Mouse (Mus musculus) left cerebral cortex, adult 18-20 months (tissue): Measurements from ENCODE around the gene Hes7. TPM values are rescaled to one million over a fixed set of nuclear protein-coding genes. Genes with fewer than 3 reads are reported as not detected.

Experiments
- DNase-seq, 2 experiments: peaks; one replicate each; pipeline ENCODE4 v3.0.0; 2021 to 2022; ENCODE audit warnings: low spot score in 2 of 2, mixed read lengths in 1 of 2
- total RNA-seq, 2 experiments: library from RNA; stranded (reverse); gene quantifications; 2 replicates each; pipeline ENCODE4 v1.2.3; 2021

Gene Hes7
- total RNA-seq, 2 experiments from 2014 or later, result 0.42 to 0.79 TPM

DNA sequence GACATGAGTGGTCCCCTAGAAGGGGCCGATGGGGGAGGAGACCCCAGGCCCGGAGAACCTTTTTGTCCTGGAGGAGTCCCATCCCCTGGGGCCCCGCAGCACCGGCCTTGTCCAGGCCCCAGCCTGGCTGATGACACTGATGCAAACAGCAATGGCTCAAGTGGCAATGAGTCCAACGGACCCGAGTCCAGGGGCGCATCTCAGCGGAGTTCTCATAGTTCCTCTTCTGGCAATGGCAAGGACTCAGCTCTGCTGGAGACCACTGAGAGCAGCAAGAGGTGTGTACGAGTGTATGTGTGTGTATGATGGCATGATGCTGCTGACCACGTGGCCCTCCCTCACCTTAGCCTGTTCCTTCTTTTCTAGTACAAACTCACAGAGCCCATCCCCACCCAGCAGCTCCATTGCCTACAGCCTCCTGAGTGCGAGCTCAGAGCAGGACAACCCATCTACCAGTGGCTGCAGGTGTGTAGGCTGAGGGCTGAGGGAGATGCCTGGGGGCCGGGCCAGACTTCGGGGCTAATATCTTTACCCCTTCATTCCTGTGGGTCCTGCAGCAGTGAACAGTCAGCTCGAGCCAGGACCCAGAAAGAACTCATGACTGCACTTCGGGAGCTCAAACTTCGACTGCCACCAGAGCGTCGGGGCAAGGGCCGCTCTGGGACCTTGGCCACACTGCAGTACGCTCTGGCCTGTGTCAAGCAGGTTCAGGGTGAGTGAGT is 19.4 kb upstream of the Hes7 start:
- DNase-seq, result no peak

DNA sequence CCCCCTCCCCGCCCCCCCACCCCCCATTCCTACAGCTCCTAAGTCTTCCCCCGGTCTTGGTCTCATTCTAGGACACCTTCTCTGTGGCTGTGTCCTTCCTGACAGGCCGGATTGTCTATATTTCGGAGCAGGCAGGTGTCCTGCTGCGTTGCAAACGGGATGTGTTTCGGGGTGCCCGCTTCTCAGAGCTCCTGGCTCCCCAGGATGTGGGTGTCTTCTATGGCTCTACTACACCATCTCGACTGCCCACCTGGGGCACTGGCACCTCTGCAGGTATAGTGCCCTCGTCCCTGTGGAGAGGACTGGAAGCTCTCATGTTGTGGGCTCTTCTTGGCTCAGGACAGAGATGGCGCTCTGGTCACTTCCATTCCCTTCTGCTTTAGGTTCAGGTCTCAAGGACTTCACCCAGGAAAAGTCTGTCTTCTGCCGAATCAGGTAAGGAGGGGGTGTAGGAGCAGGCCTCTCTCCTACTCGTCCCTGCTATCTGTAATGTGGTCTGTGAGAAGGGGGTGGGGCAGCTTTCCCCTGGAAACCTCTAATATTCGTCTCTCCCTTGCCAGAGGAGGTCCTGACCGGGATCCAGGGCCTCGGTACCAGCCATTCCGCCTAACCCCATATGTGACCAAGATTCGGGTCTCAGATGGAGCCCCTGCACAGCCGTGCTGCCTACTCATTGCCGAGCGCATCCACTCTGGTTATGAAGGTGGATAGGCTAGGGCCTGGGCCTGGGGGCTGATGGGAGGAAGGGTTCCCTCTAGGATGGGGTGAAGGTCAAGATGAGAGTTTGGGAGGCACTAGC is 18.4 kb upstream of the Hes7 start:
- DNase-seq, result no peak

DNA sequence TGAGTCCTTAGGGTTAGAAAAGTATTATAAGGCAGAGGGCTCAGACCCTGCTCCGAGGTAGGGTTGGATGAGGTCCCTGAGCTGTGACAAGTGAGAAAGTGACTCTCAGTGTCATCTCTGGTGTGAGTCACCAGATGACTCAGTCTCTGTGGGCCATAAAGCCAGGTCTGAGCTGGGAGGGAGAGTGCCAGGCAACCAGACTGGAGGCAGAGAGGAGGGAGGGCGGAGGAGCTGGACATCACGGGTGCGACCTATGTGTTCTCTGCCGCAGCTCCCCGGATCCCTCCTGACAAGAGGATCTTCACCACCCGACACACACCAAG is 17.8 kb upstream of the Hes7 start:
- no peak for DNase-seq

DNA sequence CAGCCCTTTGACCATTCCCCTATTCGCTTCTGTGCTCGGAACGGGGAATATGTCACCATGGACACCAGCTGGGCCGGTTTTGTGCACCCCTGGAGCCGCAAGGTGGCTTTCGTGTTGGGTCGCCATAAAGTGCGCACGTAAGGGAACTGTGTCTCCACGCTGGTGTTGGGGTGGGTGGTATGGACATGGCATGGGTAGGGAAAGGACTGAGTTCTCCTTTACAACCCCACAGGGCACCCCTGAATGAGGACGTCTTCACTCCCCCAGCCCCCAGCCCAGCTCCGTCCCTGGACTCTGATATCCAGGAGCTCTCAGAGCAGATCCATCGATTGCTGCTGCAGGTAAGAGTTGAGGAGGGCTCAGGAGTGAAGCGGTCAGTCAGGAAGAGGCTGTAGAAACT is 17.1 kb upstream of the Hes7 start:
- DNase-seq, result peak in 1 of 2 experiments; percentile 1

DNA sequence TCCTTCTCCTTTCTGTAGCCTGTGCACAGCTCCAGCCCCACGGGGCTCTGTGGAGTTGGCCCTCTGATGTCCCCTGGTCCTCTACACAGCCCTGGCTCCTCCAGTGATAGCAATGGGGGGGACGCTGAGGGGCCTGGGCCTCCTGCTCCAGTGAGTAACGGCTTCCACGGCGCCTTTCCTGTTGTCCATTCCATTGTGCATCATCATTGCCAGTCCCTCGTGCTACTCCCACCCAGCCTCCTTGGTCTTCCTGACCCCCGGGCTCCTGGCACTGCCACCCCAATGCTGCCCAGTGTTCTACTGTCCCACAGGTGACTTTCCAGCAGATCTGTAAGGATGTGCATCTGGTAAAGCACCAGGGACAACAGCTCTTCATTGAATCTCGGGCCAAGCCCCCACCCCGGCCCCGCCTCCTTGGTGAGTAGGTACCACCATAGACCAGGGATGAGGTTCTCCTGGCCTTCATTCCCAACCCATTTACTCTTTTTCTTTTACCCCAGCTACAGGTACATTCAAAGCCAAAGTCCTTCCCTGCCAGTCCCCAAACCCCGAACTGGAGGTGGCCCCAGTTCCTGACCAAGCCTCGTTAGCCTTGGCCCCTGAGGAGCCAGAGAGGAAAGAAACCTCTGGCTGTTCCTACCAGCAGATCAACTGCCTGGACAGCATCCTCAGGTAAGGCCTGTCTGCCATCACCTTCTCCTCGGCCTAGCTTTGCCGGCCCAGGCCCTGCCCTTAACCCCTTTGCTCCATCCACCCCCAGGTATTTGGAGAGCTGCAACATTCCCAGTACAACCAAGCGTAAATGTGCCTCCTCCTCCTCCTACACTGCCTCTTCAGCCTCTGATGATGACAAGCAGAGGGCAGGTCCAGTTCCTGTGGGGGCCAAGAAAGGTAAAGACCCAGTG is 16.4 kb upstream of the Hes7 start:
- peak in 1 of 2 experiments; percentile 2 for DNase-seq

DNA sequence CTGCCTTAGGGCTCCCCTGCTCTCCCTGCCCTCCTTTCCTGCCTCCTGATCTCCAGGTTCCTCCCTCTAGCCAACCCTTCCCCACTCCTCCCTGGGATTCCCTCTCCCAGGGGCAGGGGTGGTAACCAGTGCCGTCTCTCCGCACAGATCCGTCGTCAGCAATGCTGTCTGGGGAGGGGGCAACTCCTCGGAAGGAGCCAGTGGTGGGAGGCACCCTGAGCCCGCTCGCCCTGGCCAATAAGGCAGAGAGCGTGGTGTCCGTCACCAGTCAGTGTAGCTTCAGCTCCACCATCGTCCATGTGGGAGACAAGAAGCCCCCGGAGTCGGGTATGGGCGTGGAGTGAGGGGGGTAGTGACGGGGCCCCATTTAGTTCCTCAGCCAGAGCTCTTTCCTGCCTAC is 15.7 kb upstream of the Hes7 start:
- DNase-seq, result peak in 1 of 2 experiments; percentile 1

DNA sequence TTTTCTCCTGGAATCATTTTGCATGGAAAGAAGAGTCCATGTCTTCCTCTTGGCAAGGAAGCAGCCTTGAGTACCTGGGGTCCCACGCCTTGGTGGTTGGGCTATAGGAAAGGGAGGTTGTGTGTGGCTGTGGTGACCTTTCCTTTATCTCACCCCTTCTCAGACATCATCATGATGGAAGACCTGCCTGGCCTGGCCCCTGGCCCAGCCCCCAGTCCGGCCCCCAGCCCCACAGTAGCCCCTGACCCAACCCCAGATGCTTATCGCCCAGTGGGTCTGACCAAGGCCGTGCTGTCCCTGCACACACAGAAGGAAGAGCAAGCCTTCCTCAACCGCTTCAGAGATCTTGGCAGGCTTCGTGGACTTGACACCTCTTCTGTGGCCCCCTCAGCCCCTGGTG is 15.0 kb upstream of the Hes7 start:
- DNase-seq, result no peak

DNA sequence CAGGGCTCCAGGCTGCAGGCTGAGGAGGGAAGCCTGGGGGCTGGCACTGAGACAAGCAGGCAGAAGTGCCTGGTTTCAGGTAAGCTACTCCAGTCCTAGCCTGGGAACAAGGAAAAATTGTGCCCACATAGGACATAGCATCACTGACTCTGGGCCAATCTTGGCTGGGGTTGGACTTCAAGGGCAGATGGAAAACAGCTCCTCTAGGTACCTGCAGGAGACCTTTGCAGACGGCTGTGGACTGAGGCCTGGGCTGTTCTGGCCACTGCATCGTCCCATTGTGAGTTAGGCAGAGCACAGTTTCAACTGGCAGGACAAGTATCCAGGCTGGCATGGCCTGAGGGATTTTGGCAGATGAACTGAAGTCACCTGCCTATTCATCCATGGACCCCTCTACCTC is 14.4 kb upstream of the Hes7 start:
- DNase-seq, result no peak

DNA sequence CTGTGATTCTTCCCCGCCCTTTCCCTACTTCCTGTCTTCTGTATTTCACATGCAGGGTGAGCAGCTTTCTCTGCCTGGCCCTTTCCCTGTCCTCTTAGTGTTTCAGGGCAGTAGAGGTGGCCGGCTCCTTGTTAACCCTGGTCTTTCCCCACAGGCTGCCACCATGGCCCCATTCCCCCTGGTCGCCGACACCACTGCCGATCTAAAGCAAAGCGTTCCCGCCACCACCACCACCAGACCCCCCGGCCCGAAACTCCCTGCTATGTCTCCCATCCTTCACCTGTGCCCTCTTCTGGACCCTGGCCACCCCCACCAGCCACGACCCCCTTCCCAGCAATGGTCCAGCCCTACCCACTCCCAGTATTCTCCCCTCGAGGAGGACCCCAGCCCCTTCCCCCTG is 13.9 kb upstream of the Hes7 start:
- no peak for DNase-seq

DNA sequence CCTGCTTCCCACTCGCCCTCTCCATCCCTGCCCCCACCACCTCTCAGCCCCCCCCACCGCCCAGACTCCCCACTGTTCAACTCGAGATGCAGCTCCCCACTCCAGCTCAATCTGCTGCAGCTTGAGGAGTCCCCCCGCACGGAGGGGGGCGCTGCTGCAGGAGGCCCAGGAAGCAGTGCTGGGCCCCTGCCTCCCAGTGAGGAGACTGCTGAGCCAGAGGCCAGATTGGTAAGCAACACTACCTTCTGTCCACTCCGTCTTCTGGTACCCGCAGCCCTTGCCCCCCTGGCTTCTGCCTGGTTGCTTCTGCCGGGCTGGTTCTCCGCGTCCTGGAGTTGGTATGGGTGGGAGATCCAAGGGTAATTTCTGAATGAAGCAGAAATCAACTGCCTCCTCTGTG is 13.4 kb upstream of the Hes7 start:
- no peak for DNase-seq

DNA sequence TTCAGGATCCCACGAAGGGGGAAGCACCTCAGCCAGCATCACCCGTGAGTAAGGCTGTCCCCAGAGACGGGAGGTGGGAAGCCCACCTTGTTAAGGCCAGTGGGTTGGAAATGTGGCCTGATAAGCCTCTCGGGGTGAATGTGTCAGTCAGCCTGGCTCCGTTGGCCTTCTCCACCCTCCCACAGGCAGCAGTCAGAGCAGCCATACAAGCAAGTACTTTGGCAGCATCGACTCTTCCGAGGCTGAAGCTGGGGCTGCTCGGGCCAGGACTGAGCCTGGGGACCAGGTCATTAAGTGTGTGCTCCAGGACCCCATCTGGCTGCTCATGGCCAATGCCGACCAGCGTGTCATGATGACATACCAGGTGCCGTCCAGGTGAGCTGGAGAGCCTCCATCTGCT is 12.5 kb upstream of the Hes7 start:
- no peak for DNase-seq

DNA sequence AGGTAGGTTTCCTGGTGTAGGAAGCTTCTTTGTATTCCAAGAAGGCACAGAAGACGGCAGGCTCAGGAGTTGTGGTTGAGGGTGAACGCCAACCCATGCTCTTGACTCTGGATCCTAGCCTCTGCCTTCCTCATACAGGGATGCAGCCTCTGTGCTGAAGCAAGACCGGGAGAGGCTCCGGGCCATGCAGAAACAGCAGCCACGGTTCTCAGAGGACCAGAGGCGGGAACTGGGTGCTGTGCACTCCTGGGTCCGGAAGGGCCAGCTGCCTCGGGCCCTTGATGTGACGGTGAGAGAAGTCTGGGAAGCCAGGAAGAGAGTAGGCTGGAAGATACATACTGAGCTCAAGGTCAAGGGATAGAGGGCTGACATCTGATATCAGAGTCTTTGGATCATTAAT is 12.0 kb upstream of the Hes7 start:
- no peak for DNase-seq

DNA sequence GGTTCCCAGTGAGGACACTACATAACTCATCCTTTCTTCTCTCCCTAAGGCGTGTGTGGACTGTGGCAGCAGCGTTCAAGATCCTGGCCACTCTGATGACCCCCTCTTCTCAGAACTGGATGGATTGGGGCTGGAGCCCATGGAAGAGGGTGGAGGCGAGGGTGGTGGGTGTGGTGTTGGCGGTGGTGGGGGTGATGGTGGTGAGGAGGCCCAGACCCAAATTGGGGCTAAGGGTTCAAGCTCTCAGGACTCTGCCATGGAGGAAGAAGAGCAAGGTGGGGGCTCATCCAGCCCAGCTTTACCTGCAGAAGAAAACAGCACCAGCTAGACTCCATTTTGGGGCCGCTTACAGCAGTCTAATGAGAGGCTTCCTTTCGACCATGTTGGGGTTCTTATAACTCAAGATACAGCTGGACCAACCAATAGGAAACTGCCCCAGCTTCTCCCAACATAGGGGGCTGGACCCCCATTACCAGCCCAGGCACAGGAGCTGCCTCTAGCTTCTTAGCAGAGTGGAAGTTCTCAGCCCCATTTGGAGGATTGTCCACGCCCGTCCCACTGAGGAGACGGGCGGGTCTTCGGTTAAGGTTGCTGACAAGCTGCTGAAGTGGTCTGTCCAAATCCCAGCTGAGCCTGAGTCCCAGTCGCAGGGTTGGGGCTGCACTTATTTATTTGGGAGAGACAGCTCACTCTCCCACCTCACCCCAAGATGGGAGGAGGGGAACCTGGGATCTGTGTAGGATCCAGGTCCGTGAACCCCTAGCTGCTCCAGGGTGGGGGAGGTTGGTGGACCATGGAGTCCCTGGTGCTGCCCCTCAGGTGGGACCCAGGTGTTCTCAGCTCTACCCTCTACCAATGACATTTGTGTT is 10.9 kb upstream of the Hes7 start:
- DNase-seq, result no peak

DNA sequence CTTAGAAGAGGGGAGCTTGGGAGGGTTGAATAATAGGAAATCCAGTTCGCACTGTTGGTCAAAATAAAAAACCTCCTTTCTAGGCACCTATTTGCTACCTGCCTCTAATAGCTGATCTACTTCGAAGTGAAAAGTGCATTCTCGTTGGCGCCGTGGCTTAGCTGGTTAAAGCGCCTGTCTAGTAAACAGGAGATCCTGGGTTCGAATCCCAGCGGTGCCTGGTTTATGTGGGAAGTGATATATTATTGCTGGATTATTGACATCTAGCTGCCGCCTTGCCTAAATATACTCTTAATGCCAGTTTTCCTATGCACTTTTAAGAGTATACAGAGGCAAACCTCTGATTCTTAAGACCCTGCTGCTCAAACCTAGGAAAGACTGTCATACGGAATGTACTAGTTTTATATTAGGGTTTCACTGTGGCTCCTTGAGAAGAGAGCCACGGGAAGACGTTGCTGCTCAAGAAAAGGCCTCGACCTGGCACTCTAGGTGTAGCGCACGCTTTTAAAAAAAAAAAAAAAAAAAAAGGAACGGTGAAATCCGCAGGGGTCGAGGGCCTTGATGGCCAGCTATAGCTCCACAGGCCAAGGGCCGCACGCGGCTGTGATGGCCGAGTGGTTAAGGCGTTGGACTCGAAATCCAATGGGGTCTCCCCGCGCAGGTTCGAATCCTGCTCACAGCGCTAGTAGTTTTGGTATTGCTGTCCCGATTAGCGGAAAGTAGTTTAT is 9.7 kb upstream of the Hes7 start:
- peak; percentile 86 to 91 for DNase-seq

DNA sequence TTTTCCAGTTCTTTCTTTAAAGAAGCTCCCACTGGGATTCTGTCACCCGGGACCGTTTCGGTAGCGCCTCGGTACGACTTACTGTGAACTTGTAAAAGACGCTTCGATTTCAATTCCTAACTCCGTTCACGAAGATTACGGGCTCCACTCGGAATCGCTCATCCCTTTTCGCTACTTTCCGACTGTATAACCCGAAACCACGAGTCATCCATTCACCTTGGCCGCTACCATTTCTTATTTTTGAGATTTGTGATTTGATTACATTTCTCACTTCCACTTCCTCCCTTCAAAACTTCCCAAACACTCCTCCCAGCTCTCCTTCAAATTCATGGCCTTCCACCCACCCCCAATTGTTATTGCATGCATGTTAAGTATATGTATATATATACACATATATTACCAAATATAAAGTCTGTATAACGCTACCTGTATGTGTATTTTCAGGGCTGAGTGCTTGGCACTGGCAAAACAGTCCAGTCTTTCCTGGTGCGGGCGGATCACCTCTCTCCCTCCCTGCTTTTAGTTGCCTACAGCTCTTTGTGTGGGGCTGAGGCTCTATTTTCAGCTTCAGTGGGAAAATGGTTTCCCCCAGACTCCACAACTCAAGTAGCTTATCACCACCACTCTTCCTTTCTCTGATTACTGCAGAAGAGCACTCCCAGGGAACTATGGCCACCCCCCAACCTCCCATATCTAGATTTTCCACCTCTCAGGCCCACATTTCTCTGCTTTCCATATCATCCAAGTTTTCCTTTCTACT is 9.0 kb upstream of the Hes7 start:
- DNase-seq, result no peak

DNA sequence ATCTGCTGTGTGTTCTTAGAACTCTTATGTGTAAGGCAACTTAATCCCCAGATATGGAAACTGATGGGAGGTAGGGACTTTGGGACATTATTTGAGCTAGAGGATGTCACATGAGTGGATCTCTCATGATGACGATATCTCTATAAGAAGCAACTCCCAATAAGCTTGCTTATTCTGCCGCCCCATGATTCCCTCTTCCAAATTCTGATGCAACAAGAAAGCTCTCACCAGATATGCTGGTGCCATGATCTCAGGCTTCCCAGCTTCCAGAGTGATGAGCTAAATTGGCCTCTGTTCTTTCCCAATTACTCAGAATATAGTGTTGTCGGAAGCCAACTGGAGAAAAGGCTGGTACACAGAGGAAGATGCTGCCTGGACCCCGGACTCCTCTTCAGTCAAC is 8.3 kb upstream of the Hes7 start:
- no peak for DNase-seq

DNA sequence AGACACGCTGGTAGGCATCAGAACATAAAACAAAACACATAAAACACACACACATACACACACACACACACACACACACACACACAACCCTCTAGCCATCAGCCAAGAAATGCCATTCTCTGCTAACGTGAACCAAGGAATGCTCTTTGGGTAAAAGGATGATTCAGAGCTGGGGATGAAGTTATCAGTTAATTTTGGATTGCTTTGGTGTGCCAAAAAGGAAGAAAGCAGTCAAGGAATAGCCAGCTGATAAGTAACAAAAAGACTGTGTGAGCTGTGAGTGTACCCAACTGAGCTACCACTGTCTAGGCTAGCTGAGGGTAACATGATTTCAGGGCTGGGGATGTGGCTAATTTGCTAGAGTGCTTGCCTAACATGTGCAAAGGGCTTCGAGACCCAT is 6.2 kb upstream of the Hes7 start:
- DNase-seq, result no peak

DNA sequence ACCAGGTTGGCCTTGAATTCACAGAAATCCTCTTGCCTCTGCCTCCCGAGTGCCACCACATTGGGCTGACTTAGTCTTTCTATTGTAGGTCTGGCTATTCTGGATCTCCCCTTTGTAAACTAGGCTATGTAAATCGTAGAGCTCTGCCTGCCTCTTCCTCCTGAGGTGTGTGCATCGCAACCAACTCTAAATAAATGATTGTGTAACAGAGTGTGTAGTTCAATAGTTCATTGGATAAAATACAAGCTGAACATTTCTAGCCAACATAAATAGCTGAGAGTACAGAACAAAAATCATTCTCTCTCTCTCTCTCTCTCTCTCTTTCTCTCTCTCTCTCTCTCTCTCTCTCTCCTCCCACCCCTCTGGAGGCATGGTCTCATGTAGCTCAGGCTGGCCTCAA is 5.6 kb upstream of the Hes7 start:
- DNase-seq, result no peak

DNA sequence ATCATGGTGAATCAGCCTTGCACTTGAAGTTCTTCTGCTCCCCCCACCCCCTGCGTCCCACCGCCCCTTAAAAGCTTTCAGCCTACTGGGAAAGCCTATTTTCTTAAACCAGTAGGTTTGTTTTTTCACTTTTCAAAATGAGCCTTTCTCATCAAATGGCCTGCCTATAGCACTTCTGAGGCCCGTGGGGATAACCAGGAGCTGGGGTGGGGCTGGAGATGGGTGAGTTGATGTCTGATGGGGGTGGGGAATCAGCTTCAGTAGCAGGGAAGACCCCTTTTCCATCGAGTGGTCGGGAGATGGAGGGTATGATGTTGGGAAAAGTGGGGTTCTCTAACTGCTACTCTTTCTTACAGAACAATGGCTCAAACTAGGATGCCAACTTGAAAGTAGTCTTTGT is 3.4 kb upstream of the Hes7 start:
- DNase-seq, result no peak
